Mouse (Mus musculus) hindbrain, embryonic 15.5 days (tissue): ENCODE data around the gene Irak1. TPM values are rescaled to one million over a fixed set of nuclear protein-coding genes. Genes with fewer than 3 reads are reported as not detected.

Experiments used
- ATAC-seq: fragments of 200-750 bp; cut with Nextera tagmentation; 2 replicates; pipeline ENCODE4 v1.8.0; 2017; ENCODE audit warnings: low read depth, moderate number of reproducible peaks, moderate TSS enrichment; ENCODE audit not compliant: low FRiP score
- H3K27ac ChIP-seq: fragments of 300-500 bp; sonication (generic); replicated peaks from 2 replicates; pipeline ENCODE4 v1.5.1; 2015; ENCODE audit warnings: mild to moderate bottlenecking, inconsistent platforms
- H3K27me3 ChIP-seq: fragments of 300-500 bp; sonication (generic); 2 replicates; pipeline ENCODE4 v1.6.1; 2015; ENCODE audit warnings: control low read depth, inconsistent platforms
- H3K36me3 ChIP-seq: fragments of 300-500 bp; sonication (generic); 2 replicates; pipeline ENCODE4 v1.6.1; 2015; ENCODE audit warnings: control low read depth, inconsistent platforms
- H3K4me1 ChIP-seq: fragments of 300-500 bp; sonication (generic); replicated peaks from 2 replicates; pipeline ENCODE4 v1.6.1; 2015; ENCODE audit warnings: control low read depth, inconsistent platforms
- H3K4me2 ChIP-seq: fragments of 300-500 bp; sonication (generic); 2 replicates; pipeline ENCODE4 v1.6.1; 2015; ENCODE audit warnings: moderate library complexity, mild to moderate bottlenecking, inconsistent platforms
- H3K4me3 ChIP-seq: fragments of 300-500 bp; sonication (generic); 2 replicates; pipeline ENCODE4 v1.5.1; 2015; ENCODE audit warnings: mild to moderate bottlenecking, inconsistent platforms
- H3K9ac ChIP-seq: fragments of 300-500 bp; sonication (generic); 2 replicates; pipeline ENCODE4 v1.6.1; 2015; ENCODE audit warnings: inconsistent platforms
- H3K9me3 ChIP-seq: fragments of 300-500 bp; sonication (generic); 2 replicates; pipeline ENCODE4 v1.6.1; 2016; ENCODE audit warnings: control low read depth, inconsistent platforms
- WGBS: fragments of 180-500 bp; shearing (Covaris S2); methylation state at CpG from one replicate; pipeline ENCODE4 v1.1.7; 2015; 5-methylcytosine and 5-hydroxymethylcytosine counted together
- polyA plus RNA-seq: library from polyadenylated mRNA; unstranded; fragments of >200 nt; fragmentation: Nextera tagmentation; extraction: Ambion mirVana; gene quantifications from 2 replicates; pipeline ENCODE4 v1.2.1, GENCODE M21; 2015

Gene Irak1
- polyA plus RNA-seq, 1 experiment from 2014 or later, result 44.0 TPM

GRCm38 (mm10) chrX:73998911-73999869, 24.5 kb downstream of the Irak1 start:
- Histone ChIP-seq H3K4me1 (peaks cover 6% of the 10 kb centered on the region; the same call in 1 of the 2 replicates), H3K9me3 (no peaks in the 10 kb centered on the region), H3K27ac (peak overlapping the region; percentile 77), H3K4me3 (no peak overlapping the region), H3K4me2 (peak overlapping the region; percentile 30), H3K9ac (no peak overlapping the region), H3K36me3 (no peaks in the 10 kb centered on the region), H3K27me3 (no peaks in the 10 kb centered on the region)
- ATAC-seq, result peak; percentile 92
- WGBS, result 24% methylated on average over 8 of the region's 8 CpGs

DNA sequence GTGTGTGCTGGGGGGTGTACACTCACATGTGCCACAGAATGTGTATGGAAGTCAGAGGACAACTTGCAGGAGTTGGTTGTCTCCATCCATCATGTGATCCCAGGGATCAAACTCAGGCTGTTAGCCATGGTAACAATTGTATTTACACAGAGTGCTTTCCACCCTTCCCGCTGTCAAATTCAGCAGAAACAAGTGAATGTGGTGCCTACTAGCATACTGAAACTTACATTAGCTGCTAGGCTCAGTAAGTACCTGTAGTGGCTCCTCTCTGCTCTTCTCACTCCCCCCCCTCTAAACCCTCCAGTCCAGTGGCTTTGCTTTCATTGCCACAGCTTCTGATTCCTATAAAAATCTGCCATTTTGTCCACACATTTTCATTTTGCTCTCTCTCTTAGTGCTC, 45.9 kb downstream of the Irak1 start:
- Histone ChIP-seq H3K4me2 (no peak overlapping the region), H3K9me3 (no peaks in the 10 kb centered on the region), H3K27me3 (no peaks in the 10 kb centered on the region), H3K27ac (no peak overlapping the region), H3K36me3 (no peaks in the 10 kb centered on the region), H3K4me3 (no peak overlapping the region), H3K9ac (no peak overlapping the region), H3K4me1 (no peaks in the 10 kb centered on the region)
- WGBS, result 86% methylated on average over 1 of the region's 1 CpGs
- ATAC-seq, result no peak

DNA sequence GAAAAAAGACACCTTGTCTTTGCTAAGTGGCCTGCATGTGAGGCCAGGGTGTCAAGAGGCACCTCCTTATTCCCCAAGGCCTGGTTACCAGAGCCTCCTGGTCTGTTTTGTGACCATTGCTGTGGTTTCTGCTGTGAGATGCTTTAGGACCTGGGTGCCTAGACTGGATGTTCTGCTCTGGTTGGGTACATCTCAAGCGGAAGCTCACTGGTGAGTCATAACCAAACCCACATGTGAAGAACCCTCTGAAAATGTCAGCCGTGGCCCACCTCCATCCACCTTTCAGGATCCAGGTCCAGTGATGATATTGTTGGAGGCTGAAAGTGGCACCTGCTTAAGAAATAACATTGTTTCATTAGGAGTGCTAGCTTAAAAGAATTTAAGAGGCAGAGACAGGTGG, 47.4 kb downstream of the Irak1 start:
- no peaks in the 10 kb centered on the region for H3K36me3 ChIP-seq
- no peaks in the 10 kb centered on the region for H3K27me3 ChIP-seq
- no peak overlapping the region for H3K4me3 ChIP-seq
- no peaks in the 10 kb centered on the region for H3K4me1 ChIP-seq
- no peaks in the 10 kb centered on the region for H3K9me3 ChIP-seq
- no peak overlapping the region for H3K4me2 ChIP-seq
- no peak overlapping the region for H3K9ac ChIP-seq
- H3K27ac ChIP-seq, result no peak overlapping the region
- 95% methylated on average over 2 of the region's 2 CpGs for WGBS
- no peak for ATAC-seq

DNA sequence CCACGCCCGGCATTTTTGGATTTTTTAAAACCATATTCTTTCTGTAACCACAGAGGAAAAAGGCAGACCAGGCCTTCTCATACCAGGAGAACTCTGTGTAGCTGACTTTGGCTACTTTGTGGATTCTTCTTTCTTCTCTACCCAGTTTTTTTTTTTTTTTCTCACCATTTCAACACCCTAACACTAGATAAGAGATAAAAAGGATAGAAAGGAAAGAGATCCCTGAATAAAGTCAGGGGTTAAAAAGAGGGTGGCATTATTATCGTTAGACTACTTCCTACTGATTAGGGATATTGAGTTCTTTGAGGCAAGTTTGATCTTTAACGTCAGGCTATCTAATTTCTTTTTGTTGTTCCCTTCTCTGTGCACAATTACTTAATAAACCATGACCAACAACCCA, 50.9 kb downstream of the Irak1 start:
- Histone ChIP-seq H3K9ac (no peak overlapping the region), H3K27ac (no peak overlapping the region), H3K4me3 (no peak overlapping the region), H3K36me3 (no peaks in the 10 kb centered on the region), H3K9me3 (no peaks in the 10 kb centered on the region), H3K4me2 (no peak overlapping the region), H3K27me3 (no peaks in the 10 kb centered on the region), H3K4me1 (peaks cover 4% of the 10 kb centered on the region; the same call in 1 of the 2 replicates)
- WGBS, result 80% methylated on average over 4 of the region's 4 CpGs
- no peak for ATAC-seq

DNA sequence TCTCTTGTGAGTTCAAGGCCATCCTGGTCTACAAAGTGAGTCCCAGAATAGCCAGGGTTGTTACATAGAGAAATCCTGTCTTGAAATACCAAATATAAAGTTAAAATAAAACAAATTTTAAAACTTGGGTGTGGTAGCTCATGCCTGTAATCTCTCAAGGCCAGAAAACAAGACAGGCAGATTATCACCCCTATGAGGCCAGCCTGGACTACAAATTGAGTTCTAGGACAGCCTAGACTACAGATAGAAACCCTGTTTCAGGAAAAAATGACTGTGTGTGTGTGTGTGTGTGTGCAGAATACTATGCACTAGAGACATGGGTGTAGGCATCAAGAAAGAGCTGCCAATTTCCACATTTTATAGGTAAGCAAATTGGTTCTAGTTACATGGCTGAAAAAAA, 52.9 kb downstream of the Irak1 start:
- Histone ChIP-seq H3K27me3 (no peaks in the 10 kb centered on the region), H3K9me3 (no peaks in the 10 kb centered on the region), H3K4me2 (no peak overlapping the region), H3K4me3 (no peak overlapping the region), H3K4me1 (peaks cover 4% of the 10 kb centered on the region; the same call in 1 of the 2 replicates), H3K9ac (no peak overlapping the region), H3K36me3 (no peaks in the 10 kb centered on the region), H3K27ac (no peak overlapping the region)
- no peak for ATAC-seq

DNA sequence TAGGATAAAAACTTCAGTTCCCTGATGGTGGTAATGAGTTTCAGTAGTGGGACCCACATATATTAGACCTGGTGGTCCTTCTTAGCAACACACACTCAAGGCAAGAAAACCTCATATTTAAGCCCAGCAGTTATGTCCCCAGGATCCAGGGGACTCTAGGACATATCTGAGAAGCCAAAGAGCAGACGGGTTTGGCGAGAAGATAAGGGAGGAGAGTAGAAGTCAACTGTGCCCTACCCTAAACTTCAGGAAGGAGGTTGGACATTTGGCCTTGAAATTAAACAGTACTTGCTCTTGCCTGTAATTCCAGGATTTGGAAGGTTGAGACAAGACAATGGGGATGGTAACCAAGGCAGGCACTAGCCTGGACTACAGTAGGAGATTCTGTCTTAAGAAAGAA, 54.0 kb downstream of the Irak1 start:
- Histone ChIP-seq H3K9me3 (no peaks in the 10 kb centered on the region), H3K4me2 (no peak overlapping the region), H3K27ac (no peak overlapping the region), H3K4me3 (no peak overlapping the region), H3K9ac (no peak overlapping the region), H3K27me3 (no peaks in the 10 kb centered on the region), H3K36me3 (no peaks in the 10 kb centered on the region), H3K4me1 (peaks cover 4% of the 10 kb centered on the region; the same call in 1 of the 2 replicates)
- ATAC-seq, result no peak
- 88% methylated on average over 2 of the region's 2 CpGs for WGBS

DNA sequence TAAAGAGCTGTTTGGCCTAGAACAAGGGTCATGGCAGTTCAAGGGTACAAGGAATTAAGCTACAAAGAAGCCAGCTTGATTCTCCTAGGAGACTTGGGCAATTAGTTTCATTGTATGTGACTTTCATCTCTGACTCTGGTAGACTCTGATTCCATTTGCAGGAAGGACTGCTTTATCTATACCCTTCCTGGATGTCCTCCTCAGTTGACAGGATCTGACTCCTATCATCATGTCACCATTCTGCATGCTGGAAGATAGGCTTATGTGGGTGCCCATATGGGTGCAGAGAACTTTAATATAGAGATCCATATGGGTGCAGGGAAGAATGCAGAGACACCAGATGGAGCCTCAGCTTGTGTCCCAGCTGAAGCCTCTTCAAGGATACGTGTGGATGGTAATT, 54.6 kb downstream of the Irak1 start:
- no peak overlapping the region for H3K4me2 ChIP-seq
- no peaks in the 10 kb centered on the region for H3K9me3 ChIP-seq
- no peaks in the 10 kb centered on the region for H3K36me3 ChIP-seq
- no peak overlapping the region for H3K9ac ChIP-seq
- H3K27me3 ChIP-seq, result no peaks in the 10 kb centered on the region
- no peak for ATAC-seq
- H3K27ac ChIP-seq, result no peak overlapping the region
- WGBS, result 86% methylated on average over 1 of the region's 1 CpGs
- peaks cover 8% of the 10 kb centered on the region for H3K4me1 ChIP-seq
- H3K4me3 ChIP-seq, result no peak overlapping the region

- no peaks in the 10 kb centered on the region for H3K9me3 ChIP-seq
- peak overlapping the region; percentile 99 for H3K27ac ChIP-seq
- H3K27me3 ChIP-seq, result no peaks in the 10 kb centered on the region
- peak overlapping the region; percentile 67 for H3K9ac ChIP-seq
- ATAC-seq, result peak; percentile 90
- H3K4me3 ChIP-seq, result peak overlapping the region; percentile 53
- no peaks in the 10 kb centered on the region for H3K36me3 ChIP-seq
- 15% methylated on average over 59 of the region's 60 CpGs for WGBS
- peak overlapping the region; percentile 66 for H3K4me2 ChIP-seq
- peaks cover 25% of the 10 kb centered on the region for H3K4me1 ChIP-seq
These were observed 56.3 kb downstream of the Irak1 start for GRCm38 (mm10) chrX:73967177-73968075.

GRCm38 (mm10) chrX:73966248-73967176, 57.2 kb downstream of the Irak1 start, which contains the start of gene Hcfc1:
Hcfc1 (minus strand) TSS chrX:73966357.
- 14% methylated on average over 58 of the region's 58 CpGs for WGBS
- peak within 1 kb of the TSS; percentile 67 for H3K9ac ChIP-seq
- peak within 1 kb of the TSS; percentile 66 for H3K4me2 ChIP-seq
- peak within 1 kb of the TSS; percentile 99 for H3K27ac ChIP-seq
- H3K4me3 ChIP-seq, result peak within 1 kb of the TSS; percentile 53
- H3K36me3 ChIP-seq, result no peaks in the 10 kb centered on the region
- H3K27me3 ChIP-seq, result no peaks in the 10 kb centered on the region
- no peaks in the 10 kb centered on the region for H3K9me3 ChIP-seq
- peaks cover 33% of the 10 kb centered on the region for H3K4me1 ChIP-seq
- ATAC-seq, result peak; percentile 82

DNA sequence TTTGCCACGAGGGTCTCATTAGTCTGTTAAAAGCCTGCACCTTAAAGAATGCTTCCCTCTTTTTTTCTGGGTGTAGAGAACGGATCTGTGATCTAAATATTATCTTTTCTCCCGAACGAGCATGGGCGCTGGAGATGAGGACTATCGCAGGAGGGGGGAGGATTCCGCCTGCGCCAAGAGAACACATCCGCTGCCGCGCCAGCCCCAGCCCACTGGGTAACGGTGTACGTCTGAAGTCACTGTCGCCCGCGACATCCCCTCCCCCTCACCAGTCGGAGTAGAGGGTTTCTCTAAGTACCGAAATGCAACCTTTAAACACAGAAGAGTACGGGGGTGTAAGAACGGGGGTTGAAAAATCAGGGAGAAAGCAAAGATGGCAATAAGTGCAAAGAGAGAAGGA, 58.4 kb downstream of the Irak1 start:
- H3K27ac ChIP-seq, result peak overlapping the region; percentile 99
- H3K4me2 ChIP-seq, result peak overlapping the region; percentile 66
- peak overlapping the region; percentile 53 for H3K4me3 ChIP-seq
- no peaks in the 10 kb centered on the region for H3K36me3 ChIP-seq
- no peak for ATAC-seq
- peak overlapping the region; percentile 50 for H3K9ac ChIP-seq
- no peaks in the 10 kb centered on the region for H3K9me3 ChIP-seq
- WGBS, result 24% methylated on average over 20 of the region's 20 CpGs
- H3K4me1 ChIP-seq, result peaks cover 33% of the 10 kb centered on the region
- H3K27me3 ChIP-seq, result no peaks in the 10 kb centered on the region

- Histone ChIP-seq H3K4me3 (peak overlapping the region; percentile 53), H3K4me2 (peak overlapping the region; percentile 66), H3K27ac (peak overlapping the region; percentile 34; the same call in 1 of the 2 replicates), H3K36me3 (0 out of 2 replicates have a peak, but pooled peaks cover under 1% of the 10 kb centered on the region), H3K4me1 (peaks cover 33% of the 10 kb centered on the region), H3K27me3 (no peaks in the 10 kb centered on the region), H3K9ac (peak overlapping the region; percentile 50), H3K9me3 (no peaks in the 10 kb centered on the region)
- 49% methylated on average over 3 of the region's 3 CpGs for WGBS
- ATAC-seq, result no peak
These were observed 59.4 kb downstream of the Irak1 start for GRCm38 (mm10) chrX:73964363-73964762.
